Mouse (Mus musculus): ENCODE measurements around the gene Ccdc60.

Ccdc60 gene

DNA sequence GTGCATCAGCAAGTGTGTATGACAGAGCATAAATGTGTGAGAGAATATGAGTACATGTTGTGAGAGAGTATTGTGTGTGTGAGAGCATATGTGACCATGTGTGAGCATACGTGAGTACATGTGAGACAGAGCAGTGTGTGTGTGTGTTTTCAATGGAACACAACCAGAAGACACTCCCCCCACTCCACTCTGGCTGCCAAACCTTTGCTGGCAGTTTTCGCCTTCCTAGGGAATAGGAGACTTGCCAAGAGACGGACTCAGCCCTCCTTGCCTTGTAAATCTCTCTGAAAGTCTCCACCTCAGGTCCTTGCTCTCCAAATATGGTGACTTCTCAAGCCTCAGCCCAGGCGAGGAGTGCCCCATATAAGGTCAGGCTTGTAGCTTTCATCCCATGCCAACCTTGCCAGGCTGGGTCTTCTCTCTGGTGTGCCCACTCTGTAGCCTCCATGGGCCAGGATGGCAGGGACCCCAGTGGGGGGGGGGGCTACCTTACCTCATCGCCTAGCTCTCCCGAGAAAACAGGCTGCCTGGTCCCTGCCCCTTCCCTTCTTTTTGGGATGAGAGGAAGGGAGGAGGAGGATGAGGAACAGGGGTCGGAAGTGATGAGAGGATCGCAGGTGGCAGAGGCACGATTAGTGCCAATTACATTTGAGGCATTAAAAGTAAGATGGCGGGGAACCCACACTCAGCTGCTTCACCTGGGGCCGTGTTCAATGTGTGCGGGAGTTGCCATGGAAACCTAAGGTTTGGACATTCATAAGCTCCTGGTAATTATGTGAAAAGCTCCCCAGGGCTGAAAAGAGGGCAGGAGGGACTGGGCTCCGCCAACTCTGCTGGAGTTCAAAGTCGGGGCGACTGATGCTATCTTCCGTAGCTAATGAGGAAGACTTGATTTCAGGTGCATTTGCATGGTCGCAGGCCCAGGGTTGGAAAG lies 19.3 kb downstream of the Ccdc60 start:
- no peak for DNase-seq

DNA sequence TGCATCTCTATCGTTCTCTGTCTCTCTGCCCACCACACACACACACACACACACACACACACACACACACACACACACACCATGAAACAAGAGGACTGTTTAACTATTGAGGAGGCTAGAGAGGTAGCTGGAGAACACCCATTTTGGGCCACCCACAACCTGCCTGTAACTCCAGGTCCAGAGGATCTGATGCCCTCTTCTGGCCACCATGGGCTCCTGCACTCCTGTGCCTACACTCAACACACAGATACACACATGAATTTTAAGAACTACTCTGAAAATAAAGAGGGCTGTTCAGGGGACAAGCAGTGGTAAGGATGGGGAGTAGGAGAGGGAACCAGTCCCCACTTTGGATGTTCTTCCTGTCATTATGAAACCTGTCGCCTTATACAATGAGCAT lies 26.1 kb downstream of the Ccdc60 start:
- no peak for DNase-seq

DNA sequence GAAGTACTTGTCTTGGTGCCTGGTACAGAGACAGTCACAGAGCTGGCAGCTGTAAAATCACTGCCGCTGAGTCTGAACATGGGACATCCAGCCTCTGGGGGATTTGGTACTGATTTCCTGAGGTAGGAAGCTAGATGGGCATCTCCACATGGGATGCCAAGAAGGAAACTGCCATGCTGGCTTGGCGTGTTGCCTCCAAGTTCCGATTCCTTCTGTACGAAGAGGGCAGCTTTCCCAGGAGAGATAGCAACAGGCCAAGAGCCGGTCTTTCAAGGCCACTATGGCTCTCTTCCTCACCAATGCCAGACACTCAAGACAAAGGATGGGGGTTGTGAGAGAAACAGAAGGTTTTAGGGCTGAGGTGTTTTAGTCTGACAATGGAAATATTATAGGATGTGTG lies 26.8 kb downstream of the Ccdc60 start:
- no peak for DNase-seq

DNA sequence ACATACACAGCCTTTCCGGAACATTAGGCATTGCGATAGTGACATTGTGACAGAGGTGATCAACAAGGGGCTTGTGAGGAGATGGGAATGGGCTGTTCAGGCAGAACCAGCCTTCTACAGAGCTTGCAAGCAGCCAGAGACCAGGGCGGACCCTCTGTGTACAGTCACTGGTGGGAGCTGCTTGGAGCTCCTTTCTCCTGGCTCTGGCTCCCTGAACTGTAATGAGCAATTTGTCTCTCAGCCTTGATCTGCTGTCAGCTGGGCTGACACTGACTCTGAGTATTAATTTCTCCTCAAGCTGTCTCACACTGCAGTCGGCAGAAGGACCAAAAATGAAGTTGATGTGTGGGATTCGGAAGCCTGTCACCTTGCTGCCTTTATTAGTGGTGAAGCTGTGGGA lies 28.4 kb downstream of the Ccdc60 start:
- no peak for DNase-seq

DNA sequence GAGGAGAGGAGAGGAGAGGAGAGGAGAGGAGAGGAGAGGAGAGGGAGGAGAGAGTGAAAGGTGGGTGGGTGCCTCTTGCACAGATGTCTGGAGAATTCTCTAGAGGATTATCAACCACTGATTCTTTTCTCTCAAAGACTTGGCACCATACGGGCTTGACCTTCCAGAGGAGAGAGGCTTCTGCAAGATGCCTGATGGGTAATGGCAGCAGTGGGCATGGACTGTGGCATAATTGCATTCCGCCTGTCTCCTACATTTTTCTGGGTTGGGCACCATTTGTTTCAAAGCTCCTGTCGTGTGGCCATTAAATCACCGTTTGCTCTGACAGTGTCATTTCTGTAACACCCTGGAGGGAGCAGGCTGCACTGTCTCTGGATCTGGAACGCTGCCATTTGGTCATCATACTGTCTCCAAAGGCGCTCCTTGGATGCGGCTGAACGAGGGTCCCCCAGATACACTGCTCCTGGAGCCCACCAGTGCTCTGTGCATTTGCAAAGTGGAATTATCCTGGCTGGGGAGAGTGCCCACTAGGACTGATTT lies 30.4 kb downstream of the Ccdc60 start:
- no peak for DNase-seq

DNA sequence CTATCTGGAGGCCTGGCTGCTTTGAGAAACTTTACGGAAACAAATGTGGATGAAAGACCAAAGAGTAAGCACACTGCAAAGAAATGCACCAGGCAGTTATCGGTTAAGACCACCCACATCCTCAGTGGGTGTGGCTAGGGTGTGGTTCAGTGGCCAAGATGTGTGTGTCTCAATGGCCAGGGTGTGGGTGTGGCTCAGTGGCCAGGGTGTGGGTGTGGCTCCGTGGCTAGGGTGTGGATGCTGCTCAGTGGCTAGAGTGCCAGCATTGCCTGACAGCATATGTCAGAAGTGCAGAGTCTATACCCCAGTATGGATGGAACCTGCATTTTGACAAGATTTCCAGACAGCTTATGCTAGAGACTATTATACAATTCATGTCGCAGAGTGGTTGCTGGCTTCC lies 34.9 kb downstream of the Ccdc60 start:
- no peak for DNase-seq

DNA sequence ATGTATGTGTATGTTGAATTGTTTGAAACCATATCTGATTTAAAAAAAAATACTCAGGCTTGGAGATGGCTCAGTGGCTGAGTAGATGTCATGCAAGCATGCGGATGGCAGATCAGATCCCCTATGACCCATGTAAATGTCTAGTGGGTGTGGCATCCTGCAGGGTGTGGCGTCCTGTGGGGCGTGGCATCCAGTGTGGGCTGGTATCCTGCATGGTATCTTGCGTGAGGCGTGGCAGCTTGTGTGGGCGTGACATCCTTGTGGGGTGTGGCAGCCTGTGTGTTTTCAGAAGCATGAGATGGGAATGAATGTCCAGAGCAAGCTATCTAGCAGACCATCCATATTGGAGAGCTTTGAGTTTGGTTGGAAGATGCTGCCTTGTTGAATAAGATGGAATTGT lies 36.6 kb downstream of the Ccdc60 start:
- DNase-seq, result no peak

DNA sequence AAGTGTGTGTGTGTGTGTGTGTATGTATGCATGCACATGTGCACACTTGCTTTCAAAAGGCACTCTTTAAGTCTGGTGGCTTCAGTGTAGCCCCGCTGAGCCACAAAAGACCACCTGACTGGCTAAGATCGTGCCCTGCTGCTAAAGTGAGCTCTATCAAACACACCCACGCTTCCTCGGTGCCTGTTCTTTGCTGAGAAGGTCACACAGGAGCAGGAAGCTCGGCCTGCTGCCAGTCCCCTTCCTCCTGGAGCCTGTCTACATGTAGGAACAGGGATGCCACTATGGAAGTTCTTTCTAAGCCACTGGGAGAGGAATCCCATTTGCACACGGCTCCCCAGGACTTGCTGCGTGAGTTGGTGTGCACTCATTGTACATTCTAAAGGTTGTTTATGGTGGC lies 42.1 kb downstream of the Ccdc60 start:
- DNase-seq, result no peak

DNA sequence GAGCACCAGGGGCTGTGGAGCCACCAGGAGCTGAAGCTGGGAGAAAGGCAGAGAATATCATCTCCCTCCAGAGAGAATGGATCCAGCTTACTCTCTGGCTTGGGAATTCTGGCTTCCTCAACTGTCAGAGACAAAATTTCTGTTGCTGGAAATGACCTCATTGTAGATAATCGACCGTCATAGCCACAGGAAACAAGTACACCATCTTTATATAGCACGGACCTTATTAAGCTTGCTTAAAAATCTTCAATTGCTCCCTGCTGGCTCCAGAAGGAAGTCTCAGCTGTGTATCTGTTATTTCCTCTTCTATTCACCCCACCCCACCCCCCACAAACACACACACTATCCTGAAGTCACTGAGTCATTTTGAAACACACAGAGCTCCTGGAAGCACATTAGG lies 44.3 kb downstream of the Ccdc60 start:
- no peak for DNase-seq

DNA sequence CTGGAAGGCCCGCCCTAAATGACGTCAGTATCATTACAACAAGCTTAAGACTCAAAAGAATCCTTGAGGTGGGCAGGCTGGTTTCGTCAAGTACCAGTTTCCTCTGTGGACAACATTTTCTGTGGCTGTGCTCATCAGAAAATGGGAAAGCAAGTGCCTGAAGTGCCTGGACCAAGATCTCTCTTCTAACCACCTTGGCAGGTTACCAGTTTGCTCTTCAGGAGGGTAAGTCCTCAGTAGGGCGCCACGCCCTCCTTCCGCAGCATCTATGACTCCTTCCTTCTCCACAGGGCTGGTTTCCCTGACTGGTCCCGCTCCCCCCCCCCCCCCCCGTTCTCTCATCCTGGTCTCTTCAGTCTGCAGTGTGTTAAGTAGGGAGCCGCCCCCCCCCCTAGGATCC lies 45.2 kb downstream of the Ccdc60 start:
- DNase-seq, result no peak

DNA sequence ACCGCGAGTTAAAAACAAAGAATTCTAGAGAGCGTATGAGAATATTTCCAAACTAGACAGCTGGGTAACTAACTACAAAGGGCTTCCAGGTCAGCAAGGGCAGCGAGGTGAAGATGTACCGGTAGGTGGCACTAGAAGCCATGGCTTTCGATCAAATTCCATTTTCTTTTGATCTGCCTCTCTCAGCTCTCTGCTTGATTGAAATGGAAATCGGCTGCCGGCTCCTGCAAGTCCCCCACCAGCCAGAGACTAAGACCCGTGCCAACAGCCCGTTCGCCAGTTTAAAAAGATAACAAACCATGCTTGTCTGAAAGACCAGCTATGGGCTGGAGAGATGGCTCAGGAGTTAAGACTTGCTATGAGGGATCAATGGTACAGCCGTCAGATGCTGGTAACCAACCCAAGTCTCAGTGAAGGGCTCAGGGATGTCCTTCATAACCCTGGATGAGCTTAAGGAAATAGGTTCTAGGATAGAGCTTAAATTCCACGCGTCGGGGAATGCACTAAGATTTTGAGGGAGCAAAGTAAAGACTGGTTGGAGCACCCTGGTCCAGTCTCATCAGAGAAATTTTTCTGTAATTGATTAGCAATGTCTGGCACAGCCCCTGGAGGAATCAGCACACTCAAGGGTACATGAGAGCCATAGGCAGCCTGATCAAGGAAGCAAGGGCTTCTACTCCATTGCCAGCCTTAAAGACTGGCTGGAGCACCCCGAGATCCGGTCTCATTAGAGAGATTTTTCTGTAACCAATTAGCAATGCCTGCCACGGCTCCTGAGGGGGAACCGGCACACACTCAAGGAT lies 56.7 kb downstream of the Ccdc60 start:
- no peak for DNase-seq

DNA sequence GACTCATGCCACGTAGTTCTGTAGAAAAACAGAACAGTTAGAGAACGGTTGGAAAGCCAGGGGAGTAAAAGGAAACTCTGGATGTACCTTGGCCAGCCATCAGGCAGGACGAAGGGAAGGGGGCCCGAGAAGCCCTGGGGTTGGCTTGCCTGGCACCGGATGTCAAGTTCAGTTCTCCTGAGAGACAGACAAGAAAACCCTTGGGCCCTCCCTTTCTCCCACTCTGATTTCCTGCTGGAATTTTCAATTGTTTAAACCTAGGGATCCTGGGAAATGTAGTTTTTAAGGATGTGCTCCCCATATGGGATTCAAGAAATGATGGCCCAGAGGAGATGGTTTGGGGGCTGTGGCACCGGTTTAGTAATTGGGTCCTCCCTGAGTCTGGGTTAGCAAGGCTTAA lies 60.4 kb downstream of the Ccdc60 start:
- no peak for DNase-seq

DNA sequence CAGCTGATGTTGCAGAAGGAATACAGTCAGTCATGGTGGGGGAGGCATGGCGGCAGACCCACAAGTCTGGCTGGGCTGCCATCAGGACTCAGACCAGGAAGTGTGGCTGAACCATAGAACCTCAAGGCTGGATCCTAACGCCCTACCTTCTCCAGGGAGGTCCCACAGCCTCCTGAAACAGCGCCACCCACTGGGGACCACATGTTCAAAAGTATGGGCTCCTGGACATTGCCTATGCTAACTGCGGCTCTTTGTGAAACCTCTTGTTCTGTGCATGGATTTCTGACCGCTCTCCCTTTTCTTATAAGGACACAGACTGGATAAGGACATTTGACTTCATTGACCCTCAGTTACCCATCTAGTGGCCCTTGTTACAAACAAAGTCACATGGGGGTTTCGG lies 64.8 kb downstream of the Ccdc60 start:
- no peak for DNase-seq

DNA sequence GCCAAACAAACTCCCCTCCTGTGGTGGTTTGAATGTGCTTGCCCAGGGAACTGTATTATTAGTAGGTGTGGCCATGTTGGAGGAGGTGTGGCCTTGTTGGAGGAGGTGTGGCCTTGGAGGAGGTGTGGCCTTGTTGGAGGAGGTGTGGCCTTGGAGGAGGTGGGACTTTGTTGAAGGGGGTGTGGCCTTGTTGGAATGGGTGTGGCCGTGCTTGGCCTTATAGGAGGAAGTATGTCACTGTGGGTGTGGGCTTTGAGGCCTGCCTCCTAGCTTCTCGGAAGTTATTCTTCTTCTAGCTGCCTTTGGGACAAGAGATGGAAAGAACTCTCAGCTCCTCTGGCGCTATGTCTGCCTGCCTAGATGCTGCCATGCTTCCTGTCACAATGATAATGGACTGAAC lies 66.9 kb downstream of the Ccdc60 start:
- no peak for DNase-seq

DNA sequence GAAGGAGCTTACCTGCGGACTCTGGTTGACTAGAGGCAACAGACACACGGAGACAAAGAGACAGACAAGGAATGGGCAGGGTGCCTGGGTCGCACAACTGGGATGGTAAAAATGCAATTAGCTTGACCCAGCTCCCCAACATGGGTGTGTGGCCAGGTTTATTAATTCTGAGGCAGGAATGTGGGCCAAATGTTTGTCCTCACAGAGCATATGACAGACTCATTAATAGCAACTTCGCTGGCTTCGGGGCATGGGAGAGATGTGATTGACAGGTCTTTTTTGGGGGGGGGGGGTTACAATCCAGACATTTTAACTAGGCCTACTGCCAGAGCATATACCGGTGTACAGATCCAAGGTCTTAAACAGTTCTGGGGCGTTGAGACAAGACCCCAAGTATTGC lies 69.5 kb downstream of the Ccdc60 start:
- no peak for DNase-seq

DNA sequence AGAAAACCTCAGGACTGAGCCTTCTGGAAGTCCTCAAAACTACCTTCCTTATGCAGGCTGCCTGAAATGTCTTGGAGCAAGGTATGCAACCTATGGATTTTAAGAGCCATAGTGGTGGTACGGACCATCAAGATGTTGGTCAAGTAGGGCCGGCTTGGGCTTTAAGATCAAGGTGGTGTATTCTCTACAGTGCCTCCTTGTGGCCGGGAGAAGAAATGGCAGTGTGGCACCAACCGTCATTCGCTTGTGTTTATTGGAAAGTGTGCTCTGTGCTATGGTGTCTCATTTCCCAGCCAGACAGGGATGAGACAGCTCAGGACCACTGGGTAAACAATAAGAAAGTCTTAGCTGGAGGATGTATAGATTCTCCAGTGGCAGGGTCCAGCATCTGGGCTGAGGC lies 76.1 kb downstream of the Ccdc60 start:
- DNase-seq, result no peak

DNA sequence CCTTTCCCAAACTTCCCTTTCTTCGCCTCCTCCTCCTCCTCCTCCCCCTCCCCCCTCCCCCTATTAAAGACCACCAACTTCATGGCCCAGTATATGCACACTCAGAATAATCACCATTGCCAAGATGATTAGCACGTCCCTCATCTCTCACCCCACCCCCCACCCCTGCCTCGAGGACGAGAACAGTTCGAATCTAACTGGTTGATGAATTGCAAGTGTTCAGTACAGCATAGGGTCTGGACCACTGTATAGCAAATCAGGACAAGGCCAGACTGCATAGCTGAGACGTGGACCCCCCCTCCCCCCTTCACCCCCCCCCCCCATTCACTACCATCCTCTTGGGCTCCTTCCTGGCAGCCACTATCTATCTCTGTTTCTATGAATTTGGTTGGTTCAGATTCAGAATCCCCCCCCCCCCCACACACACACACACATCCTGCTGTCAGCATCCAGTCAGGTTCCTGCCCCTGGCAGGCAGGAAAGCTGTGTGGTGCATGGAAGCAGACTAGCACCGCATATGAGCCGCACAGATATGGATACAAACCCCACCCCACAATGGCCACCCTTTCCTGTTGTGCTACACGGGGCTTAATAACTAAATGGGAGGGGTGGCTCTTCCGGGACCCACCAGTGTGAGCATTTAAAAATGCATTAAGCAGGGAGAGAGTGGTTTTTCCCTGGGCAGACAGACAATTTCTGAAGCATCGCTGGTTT lies 79.2 kb downstream of the Ccdc60 start:
- no peak for DNase-seq

DNA sequence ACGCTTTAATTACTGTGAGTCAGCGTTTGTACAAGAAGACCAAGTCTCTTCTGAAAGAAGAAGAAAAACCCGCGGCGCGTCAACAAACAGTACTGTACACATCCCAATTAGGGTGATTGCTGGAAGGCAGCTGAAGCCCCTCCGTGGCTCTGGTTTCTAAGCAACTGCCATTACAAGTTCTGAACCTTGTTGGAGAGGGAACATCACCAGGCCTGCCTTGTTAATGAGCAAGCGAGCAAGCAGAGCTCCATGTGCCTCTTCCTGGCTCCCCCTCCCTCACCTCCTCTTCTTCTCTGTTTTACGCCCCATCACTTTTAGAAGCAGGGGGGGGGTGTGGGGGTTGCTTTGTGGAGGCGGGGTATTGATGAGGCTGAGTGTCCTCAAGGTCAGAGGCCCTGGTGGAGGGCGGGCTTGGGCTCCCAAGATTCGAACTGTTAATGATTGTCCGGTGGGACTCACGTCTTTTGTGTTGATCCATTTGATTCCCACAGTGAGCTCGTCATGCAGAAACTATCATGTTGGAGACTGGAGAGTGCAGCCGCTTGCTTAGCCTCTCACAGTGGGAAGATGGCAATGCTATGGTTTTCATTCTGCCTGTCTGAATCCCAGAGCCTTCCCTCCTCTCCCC lies 79.9 kb downstream of the Ccdc60 start:
- DNase-seq, result no peak

DNA sequence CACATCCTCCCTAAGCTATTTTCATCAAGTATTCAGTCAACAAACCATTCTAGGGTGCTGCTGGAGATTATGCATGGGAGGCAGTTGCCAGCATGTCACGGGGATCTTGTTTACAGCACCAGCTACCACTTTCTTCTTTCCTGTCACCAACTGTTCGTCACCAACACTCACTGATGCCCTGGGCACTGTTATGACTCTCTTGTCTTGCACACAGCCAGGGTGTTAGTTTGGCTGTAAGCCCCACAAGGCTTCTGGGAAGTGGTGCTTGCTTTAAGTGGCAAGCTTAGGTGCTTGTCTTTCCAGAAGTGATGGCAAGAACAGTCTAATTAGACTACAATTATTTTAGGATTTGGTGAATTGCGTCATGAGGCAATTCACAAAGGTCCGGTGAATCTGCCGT lies 86.1 kb downstream of the Ccdc60 start:
- no peak for DNase-seq

DNA sequence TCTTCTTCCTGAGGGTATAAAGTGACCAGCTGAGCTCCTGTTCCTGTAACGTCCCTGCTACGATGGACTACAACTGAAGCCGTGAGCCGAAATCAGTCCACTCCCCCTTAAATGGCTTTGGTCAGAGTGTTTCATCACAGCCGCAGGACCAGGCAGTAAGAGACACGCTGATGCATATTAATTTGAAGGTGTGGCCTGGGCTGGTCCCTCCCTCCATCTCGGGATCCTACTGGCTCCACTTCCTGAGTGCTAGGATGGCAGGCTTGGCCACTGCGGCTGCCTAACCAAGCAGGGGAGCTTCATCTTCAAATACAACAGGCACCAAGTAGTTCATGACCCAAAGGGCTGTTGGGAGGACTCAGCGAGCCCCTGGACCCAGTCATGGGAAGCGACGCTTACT lies 94.3 kb downstream of the Ccdc60 start:
- DNase-seq, result no peak

DNA sequence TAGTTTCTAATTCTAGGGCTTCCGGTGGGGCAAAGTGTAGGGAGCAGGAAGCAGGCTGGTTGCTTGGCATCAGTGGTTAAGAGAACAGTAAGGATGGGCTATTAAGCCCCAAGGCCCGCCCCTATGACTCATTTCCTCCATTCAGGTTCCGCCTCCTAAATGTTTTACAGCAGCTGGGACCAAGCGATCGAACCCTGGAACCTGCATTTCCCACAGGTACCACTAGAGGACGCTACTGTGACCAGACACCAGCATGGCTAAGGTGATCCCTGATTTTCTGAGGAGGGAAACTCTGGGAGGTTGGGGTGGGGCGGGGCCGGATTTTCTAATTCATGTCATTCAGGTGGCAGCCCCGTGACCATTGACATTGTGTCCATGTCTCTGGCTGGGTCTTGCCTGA lies 96.1 kb downstream of the Ccdc60 start:
- no peak for DNase-seq

DNA sequence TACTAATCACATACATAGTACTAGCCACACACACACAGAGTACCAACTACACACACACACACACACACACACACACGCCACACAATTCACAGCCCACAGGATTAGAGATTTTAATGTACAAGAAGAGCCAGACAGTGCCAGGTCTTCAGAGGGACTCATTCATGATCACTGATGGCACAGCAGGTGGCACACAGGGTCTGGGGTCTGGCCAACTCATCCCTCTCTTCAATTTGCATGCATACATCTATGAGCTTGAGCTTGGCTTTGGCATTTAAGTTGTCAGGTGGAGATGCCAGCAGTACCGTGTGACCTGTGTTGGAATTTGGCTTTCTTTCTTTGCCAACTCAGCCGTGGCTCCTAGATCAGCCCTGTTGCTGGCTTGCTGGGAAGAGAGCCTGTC lies 97.2 kb downstream of the Ccdc60 start:
- DNase-seq, result no peak

DNA sequence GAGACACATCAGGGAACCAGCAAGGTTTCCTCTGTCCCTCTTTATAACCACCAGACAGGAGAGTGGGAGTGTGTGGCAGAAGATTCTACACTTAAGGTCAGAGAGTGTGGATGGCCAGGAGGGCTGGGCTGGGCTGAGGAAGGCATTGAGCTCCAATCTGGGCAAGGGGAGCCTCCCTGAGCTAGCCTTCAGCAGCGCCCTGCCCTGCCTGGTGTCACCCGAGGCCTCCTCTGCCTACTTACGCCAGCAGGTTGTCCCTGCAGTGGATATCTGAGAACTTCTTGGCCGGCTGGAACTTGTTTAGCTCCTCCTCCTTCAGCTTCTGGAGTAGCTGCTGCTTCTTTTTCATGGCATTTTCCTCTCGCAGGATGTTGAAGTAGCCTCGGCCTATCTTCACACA lies 99.0 kb downstream of the Ccdc60 start:
- no peak for DNase-seq
